Mouse (Mus musculus): ENCODE results near the gene Apod.

DNA sequence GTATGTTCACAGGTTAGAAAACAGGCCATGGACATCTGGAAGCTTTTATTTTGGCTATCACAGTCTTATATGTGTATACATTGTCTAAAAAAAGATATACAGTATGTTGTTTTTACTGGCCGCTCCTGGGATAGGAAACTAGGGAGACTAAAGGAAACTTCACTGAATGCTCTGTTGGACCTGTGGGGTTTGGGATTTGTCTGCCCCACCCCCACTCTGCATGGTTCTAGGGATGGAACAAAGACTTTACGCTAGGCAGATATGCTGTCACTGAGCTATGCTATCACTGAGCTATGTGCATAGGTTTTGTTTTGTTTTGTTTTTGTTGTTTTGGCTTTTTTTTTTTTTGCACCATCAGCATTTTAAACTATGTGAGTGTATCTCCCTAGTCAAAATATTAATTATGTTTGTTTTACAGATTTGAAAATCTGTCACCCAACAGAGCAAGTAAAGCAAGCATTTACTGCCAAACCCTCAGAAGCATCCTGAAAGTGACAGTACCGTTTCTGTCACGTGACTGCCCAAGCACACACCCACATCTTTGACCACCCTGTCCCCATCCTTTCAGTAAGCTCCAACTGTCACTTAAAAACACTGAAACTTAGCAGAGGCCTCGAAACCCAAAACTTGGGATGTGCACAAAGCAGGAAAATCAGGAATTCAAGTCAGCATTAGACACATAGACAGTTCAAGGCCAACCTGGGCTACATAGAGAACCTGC lies 9.2 kb downstream of the Apod start:
- TF ChIP-seq CTCF (IDR thresholded peaks at IDR 0.05; ENCODE audit: extremely low read depth, insufficient read length, insufficient replicate concordance, low read depth, low read length) (no peak), POLR2A (IDR thresholded peaks at IDR 0.05; ENCODE audit: low read depth, low read length) (no peak)
